Mouse (Mus musculus) right cerebral cortex, adult 18-20 months (tissue): ENCODE data around the gene Dhfr.
A peak's percentile ranks its signal among the peaks of the same experiment; 100 is the strongest.

Experiments
- DNase-seq: peaks from one replicate; pipeline ENCODE4 v3.0.0; 2022; ENCODE audit warnings: mixed read lengths

The Dhfr gene

GRCm38 (mm10) chr13:92393047-92393661, 38.6 kb downstream of the Dhfr start:
- no peak for DNase-seq

- DNase-seq = no peak
Observed at GRCm38 (mm10) chr13:92398491-92399384, 44.2 kb downstream of the Dhfr start.

- DNase-seq = no peak
Observed at GRCm38 (mm10) chr13:92402063-92402462, 47.5 kb downstream of the Dhfr start.

- no peak for DNase-seq
Observed at GRCm38 (mm10) chr13:92403496-92403895, 49.0 kb downstream of the Dhfr start.

GRCm38 (mm10) chr13:92410486-92410885, 56.0 kb downstream of the Dhfr start:
- DNase-seq = no peak

- no peak for DNase-seq
Observed at GRCm38 (mm10) chr13:92419630-92420029, 65.1 kb downstream of the Dhfr start.

- peak; percentile 24 for DNase-seq
Observed at GRCm38 (mm10) chr13:92423711-92424110, 69.2 kb downstream of the Dhfr start.

GRCm38 (mm10) chr13:92425758-92426264, 71.3 kb downstream of the Dhfr start, which contains the start of gene Ankrd34b:
TSS of gene Ankrd34b (plus strand) at chr13:92425896.
- DNase-seq = peak; percentile 82

GRCm38 (mm10) chr13:92426294-92427051, 71.9 kb downstream of the Dhfr start:
- DNase-seq = peak; percentile 23

- DNase-seq = no peak
Observed at GRCm38 (mm10) chr13:92427351-92427855, 72.9 kb downstream of the Dhfr start.
